Mouse (Mus musculus): ENCODE measurements around the gene Selenon. TPM values are rescaled to one million over a fixed set of nuclear protein-coding genes. Genes with fewer than 3 reads are reported as not detected.
"Not testable (repeated sequence)": the region's sequence is repeated elsewhere in the genome, so short reads cannot be mapped to it uniquely, and the experiment has no call there.

Gene Selenon
- total RNA-seq, 2 experiments from 2014 or later = 19.6 to 21.2 TPM

DNA sequence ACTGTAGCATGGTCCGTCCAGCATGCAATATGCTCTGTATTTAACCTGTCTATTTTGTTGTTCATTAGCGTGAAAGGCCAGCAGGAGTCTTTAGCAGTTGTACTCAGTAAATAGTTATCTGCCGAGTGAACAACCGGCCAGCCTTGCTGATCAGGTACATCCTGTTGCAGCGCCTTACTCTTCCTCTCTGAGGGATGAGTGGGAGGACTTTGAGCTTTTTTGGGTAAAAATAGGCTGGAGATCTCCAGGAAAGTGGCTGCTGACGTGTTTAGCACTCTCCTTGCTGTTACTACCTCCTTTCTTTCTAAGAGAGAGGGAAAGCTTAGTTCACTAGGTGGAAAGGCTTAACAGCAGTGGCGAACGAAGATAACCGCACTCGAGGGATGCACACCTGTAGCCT, 34.2 kb downstream of the Selenon start:
- intact Hi-C loops (cut with DNase I) = loop anchor here (2.0 kb wide), 1 partner anchor 17 kb away; the partner anchor contains the start of gene Mtfr1l
- peak in 1 of 2 experiments; percentile 48 for DNase-seq (ENCODE audit: low spot score in 2 of 2)

DNA sequence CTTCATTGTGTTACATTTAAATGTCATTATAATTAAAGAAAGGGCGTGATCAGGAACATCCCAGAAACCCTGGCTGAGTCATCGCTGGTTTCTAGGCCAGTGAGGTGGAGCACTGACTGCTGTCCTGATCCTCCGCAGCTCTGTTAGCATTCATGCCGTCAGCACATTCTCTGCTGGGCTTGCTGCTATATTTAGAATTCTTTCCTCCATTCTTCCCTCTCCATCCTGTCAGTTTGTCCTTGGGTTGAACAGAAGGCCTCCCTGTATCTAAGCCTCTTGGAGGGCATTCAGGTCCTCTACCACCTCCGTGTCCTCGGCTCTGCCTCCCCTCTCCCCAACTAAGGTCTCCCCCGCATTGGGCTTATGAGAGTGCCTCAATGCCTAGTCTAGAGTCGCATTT, 35.0 kb downstream of the Selenon start:
- peak; percentile 35 to 47 for DNase-seq (ENCODE audit: low spot score in 2 of 2)
- intact Hi-C loops (cut with DNase I) = loop anchor here (2.0 kb wide), 1 partner anchor 18 kb away; the partner anchor contains the start of gene Mtfr1l

DNA sequence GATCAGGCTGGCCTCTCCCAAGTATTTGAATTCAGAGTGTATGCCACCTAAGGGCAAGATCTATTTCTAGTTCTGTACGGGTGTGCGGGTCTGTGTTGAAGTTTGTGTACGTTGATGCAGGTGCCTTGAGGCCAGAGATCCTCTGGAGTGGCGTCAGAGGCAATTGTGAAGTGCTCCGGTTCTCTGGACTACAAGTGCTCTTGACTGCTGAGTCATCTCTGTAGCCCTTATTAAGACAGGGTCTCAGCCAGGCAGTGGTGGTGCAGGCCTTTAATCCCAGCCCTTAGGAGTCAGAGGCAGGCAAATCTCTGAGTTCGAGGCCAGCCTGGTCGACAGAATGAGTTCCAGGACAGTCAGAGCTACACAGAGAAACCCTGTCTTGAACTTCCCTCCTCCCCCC, 36.4 kb downstream of the Selenon start:
- intact Hi-C loops (cut with DNase I) = loop anchor here (2.0 kb wide), 1 partner anchor 19 kb away; the partner anchor contains the start of gene Mtfr1l
- no peak for DNase-seq (ENCODE audit: low spot score in 2 of 2)

DNA sequence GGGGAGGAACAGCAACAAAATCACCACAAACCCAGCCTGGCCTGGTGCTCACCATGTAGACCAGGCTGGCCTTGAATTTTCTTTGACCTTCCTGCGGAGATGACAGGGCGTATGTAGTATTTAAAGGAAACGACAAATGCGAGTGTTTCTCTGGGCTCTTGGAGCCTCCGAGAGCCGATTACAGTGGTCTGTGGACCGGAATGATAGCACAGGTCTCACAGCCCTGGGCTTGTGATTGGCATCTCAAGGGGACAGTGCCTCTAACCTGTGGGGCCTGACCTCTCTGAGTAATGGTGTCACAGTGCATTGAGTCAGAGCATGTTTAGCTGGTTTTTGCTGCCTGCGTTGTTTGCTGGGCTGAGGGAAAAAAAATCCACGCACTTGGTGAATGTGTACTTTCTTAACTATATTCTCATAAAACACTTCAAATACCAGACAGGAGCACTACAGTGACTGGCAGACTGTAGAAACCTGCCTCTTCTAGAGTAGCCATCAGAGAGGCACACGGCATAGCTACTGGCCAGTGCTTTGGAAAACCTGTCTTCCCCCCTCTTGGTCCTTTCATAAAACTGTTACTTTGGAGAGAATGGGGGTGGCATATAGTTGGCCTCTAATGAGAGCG, 37.5 kb downstream of the Selenon start:
- DNase-seq (ENCODE audit: low spot score in 2 of 2) = no peak
- intact Hi-C loops (cut with DNase I) = no loop called here

DNA sequence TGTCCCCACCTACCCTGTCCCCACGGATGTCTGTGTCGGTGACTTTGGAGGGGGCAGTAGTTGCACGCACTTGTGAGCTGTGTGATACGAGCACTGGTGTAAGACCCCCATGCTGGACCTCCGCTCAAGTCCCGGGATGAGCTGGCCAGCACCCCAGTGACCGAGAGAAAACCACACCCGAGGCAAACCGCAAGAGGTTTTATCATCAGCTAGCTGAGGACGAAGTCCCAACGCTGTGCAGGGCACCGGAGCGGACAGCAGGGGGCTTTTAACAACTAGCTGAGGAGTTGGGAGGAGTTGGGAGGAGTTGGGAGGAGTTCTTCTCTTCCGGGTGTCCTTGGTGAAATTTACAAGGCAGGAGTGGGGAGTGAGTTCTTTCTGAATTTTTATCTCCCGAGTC, 39.2 kb downstream of the Selenon start:
- intact Hi-C loops (cut with DNase I) = no loop called here

DNA sequence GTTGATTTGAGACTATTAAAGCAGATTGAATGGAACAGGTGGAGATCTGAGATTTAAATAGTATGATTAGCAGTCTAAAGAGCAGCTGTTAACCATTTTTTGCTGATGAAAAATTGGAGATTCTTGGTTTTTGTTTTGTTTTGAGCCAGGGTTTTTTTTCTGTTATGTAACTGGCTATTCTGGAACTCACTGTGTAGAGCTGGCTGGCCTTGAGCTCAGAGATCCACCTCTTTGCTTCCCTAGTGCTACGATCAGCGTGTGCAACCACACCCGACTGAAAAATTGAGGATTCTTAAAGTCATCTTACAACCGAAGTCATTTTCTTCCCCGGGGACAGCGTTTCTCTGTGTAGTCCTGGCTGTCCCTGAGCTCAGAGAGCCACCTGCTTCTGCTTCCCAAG, 40.2 kb downstream of the Selenon start:
- intact Hi-C loops (cut with DNase I) = no loop called here

More for the DNA sequence above, 39.2 kb downstream of the Selenon start:
- no peak for DNase-seq (ENCODE audit: low spot score in 2 of 2)

DNA sequence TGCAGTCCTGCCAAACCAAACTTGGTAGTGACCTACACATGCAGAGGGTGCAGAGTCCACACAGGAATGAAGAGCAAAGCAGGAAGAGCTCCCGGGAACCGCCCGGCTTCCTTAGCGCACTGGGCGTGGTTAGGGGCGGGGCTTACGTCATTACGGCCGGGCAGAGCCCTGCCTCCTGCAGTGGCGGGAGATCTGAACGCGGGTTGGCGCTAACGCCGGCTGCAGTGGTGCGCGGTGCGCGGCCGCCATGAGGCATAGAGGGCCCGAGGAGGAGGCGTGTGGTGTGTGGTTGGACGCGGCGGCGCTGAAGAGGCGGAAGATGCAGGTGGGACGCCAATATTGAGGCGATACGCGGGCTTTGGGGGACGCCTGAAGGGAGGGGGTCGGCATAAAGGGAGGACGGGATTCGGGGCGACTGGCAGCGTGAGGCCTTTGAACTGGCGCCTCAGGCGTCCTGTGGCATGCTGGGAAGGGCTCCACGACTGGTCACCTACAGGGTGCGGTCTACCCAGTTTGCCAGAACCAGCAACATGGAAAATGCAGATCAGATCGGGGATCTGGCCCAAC, 41.0 kb downstream of the Selenon start, which contains the start of gene Aunip:
Gene Aunip (plus strand): TSS at position 155 of the 567 bp plus-strand sequence.
- DNase-seq (ENCODE audit: low spot score in 2 of 2) = peak; percentile 77 to 84
- intact Hi-C loops (cut with DNase I) = no loop called here

More for the DNA sequence above, 40.2 kb downstream of the Selenon start:
- DNase-seq (ENCODE audit: low spot score in 2 of 2) = no peak

DNA sequence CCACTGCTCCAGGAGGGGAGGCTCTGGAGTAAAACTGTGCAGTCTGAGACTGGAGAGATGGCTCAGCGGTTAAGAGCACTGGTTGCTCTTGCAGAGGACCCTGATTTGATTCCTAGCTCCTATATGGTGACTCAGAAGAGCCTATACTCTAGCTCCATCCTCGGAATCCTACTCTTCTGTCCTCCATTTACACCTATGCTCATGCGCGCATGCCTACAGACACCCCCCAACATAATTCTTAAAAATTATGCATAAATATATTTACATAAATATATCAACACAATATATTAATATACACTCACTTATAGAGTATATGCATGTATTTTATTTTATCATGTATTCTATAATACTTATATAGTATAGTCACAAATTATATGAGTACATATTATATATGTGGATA, 41.6 kb downstream of the Selenon start:
- no peak for DNase-seq (ENCODE audit: low spot score in 2 of 2)
- intact Hi-C loops (cut with DNase I) = no loop called here

DNA sequence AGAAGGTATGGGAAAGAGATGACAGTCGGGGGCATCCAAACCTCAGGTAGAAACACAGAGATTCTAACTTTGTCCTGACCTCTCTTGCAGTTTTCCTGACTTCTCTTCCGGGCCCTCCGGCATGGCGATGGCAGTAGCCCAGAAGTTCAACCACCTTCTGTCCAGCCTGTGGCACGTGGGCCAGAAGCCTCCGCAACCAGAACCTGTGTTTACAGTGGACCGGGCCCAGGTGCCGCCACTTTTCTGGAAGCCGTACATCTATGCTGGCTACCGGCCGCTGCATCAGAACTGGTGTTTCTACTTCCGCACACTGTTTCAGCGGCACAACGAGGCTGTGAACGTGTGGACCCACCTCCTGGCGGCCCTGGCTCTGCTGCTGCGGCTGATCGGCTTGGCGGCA, 45.3 kb downstream of the Selenon start:
- no peak for DNase-seq (ENCODE audit: low spot score in 2 of 2)
- intact Hi-C loops (cut with DNase I) = no loop called here

DNA sequence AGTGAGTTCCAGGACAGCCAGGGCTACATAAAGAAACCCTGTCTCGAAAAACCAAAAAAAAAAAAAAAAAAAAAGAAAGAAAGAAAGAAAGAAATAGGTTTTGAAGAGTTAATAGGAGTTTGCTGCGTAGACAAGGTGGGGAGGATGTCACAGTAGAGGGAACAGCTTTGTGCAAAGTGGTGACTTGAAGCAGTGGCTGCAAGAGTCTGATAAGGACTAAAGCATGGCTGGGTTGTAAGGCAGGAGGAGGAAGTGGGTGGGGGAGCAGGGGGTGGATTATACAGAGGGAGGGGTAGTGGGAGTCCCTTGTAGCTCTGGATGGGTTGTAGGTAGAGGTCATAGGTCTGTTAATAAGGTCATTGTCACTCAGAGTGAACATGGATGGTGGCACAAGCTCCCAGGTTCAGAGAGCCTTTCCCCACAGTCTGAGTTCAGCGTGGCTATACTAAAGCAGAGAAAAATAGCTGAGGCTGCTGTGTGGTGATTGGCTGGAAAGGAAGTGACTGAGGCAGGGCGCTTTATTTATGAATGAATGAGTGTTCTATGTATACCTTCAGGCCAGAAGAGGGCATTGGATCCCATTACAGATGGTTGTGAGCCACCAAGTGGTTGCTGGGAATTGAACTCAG, 45.9 kb downstream of the Selenon start:
- DNase-seq (ENCODE audit: low spot score in 2 of 2) = no peak

DNA sequence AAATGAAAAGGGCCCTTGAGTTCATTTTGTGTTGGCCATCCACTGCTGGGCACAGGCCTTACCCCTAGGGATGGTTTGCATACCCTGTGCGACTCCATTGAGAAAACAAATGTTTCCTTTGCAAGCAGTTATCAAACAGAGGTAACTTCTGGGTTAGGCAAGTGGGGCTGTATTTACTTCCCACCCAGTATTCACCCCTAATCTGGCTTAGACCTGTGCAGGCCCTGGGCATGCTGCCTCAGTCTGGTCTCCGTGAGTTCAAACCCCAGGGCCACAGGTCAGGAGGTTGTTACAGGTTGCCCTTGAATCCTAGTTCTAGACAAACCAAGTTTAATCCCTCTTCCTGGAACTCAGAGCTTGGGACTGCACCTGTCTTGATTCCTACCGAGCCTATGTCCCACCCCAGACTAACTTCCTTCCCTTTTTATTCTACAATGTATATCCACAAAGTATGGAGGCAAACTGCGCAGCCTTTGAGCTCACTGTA, 46.6 kb downstream of the Selenon start:
- intact Hi-C loops (cut with DNase I) = no loop called here

More for the DNA sequence above, 45.9 kb downstream of the Selenon start:
- intact Hi-C loops (cut with DNase I) = no loop called here

DNA sequence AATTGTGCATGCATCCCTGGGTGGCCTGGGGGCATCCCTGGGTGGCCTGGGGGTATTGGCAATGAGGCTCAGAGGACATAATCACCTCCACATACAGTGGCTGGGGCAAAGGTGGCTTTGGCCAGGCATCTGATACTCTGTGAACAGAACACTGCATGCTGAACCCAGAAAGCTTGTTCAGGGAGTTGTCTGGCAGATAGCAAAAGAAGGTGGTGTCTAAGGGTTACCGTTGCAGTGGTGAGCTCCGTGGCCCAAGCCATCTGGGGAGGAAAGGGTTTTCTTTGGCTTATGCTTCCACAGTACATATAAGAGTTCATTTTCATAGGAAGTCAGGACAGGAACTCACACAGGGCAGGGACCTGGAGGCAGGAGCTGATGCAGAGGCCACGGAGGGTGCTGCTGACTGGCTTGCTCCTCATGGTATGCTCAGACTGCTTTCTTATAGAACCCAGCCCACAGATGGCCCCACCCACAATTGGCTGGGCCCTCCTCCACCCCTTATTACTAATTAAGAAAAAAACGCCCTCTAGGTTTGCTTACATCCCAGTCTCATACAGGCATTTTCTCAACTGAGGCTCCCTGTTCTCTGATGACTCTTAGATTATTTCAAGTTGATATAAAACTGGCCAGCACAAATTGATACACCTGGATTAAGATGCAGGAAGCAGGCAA, 48.1 kb downstream of the Selenon start:
- intact Hi-C loops (cut with DNase I) = no loop called here

More for the DNA sequence above, 46.6 kb downstream of the Selenon start:
- DNase-seq (ENCODE audit: low spot score in 2 of 2) = no peak

DNA sequence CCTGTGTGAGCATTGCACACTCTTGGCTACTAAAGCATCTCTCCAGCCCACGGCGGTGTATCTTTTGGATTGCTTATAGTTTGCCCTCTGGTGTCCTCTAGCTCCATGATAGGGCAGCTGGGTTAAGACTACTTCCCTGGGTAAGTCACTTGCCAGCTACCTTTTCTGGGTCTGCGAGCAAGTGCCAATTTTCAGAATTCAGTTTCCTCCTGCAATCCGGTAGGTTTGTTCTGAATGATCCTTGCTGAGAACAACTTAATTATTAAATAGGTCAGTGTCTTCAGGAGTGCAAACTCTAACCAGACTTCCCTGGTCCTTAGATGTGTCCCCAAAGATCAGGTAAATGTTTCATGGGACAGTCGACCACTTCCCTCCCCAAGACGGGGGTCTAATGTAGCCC, 50.9 kb downstream of the Selenon start:
- no peak for DNase-seq (ENCODE audit: low spot score in 2 of 2)
- intact Hi-C loops (cut with DNase I) = no loop called here

More for the DNA sequence above, 48.1 kb downstream of the Selenon start:
- no peak for DNase-seq (ENCODE audit: low spot score in 2 of 2)

DNA sequence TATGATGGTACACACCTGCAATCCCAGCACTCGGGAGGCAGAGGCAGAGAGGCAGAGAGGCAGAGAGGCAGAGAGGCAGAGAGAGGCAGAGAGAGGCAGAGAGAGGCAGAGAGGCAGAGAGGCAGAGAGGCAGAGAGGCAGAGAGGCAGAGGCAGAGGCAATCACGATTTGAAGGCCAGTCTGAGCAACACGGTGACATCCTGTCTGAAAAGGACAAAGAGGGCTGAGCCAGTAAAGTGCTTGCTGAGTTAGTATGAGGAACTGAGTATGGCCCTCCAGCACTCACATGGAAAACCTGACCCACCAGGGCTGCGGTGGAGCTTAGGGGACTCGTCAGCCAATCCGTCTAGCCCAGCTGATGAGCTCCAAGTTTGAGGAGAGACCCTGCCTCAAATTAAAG, 53.0 kb downstream of the Selenon start:
- DNase-seq (ENCODE audit: low spot score in 2 of 2); intact Hi-C loops (cut with DNase I): not testable (repeated sequence)

DNA sequence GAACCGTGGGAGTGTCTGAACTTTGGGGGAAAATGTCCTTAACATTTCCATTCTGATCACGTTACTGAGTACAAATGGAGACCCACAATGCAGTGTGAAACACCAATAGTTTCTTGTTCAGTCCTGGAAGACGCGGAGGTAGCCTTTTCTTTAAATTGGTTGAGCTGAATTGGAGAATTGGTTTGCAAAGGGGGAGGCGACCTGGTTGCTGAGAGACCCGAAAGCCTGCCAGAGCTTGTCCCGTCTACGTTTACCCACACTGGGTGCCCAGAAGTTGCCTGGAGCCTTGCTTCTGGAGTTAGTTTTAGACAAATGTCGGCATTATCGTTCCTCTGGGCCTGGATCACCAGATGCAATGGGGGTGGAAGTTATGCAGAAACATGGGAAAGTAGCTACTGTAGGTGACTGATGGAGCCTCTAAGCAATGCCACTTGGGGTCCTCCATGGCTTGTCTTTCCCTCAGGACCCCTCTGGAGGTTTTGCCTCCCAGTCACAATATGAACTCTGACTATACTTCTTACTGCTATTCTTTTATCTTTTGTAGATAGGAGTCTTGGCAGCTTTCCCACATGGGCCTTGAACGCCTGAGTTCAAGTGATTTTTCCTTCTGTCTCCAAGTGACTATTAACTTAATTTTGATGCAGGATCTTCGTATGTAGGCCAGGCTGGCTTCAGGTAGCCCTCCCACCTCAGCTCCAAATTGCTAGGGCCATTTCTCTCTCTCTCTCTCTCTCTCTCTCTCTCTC, 53.8 kb downstream of the Selenon start:
- DNase-seq (ENCODE audit: low spot score in 2 of 2) = peak in 1 of 2 experiments; percentile 40
- intact Hi-C loops (cut with DNase I) = no loop called here

DNA sequence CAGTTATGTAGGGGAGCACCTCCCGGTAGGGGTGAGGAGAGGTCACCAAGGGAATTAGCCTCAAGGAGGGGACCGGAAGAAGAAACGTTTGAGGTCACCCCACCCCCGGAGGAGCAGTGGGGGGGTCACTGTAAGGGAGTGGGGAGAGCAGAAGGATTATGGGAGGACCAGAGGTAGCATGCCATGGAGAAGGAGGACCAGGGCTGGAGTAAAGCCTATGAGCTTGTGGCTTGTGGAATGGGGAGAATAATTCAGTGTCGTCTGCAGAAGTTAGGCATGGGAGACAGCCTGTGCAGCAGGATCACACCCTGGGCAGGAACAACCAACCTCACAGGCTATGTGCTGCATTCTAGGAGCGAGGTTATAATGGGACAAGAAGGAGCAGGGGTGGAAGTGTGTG, 54.7 kb downstream of the Selenon start:
- intact Hi-C loops (cut with DNase I) = no loop called here
- DNase-seq (ENCODE audit: low spot score in 2 of 2) = no peak

DNA sequence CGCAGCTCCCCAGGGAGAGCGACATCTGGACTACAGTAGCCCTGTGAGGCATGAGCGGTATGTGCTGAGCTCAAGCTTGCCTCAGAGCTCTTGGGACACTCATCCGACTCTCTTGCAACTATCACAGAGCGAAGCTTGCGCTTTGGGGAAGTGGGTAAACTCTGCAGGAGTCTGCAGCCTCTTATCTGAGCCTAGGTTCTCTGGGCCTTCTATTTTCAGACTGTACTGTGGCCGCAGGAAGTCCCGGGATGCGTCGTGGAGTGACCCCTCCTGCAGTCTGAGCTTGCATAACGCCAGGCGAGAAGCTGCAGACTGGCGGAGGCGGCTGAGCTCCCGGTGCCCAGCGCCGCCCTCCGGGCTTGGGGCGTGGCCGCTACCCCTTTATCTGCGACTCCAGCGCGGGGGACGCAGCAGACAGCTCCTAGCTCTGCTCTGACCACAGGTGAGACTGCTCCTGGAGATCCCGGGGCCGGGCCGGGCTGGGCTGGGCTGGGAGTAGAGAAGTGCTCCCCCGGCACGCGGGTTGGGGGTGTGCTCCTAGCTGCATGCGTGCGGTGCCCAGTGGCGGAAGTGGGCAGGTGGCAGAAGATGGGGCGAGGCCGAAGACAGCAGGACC, 55.3 kb downstream of the Selenon start, which contains the start of gene Paqr7:
Gene Paqr7 (plus strand): TSS at position 103 of the 616 bp plus-strand sequence.
- peak; percentile 82 to 86 for DNase-seq (ENCODE audit: low spot score in 2 of 2)
- intact Hi-C loops (cut with DNase I) = no loop called here

DNA sequence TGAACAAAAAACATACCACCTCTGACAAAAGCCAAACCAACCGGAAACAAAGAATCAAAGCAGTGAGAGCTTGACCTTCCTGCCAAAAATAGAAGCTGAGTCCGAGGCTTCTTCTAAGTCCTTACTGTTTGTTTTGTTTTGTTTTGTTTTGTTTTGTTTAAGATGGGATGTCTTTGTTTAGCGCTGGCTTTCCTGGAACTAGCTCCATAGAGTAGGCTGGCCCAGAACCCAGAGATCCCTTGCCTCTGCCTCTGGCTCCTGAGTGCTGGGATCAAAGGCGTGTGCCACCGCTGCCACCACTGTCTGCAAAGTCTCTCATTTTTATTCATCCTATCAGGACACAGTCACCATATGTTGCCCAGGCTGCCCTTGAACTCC, 56.4 kb downstream of the Selenon start:
- DNase-seq (ENCODE audit: low spot score in 2 of 2) = no peak
- intact Hi-C loops (cut with DNase I) = no loop called here
